Mouse (Mus musculus): ENCODE data around the gene Ap1b1.

The Ap1b1 gene

GRCm38 (mm10) chr11:4986695-4987486, at the start of gene Ap1b1:
Gene Ap1b1, plus strand, starts transcription at chr11:4986824.
- ATAC-seq (ENCODE audit: low TSS enrichment), result peak; percentile 75

- peak; percentile 26; the same call in 1 of the 2 replicates for ATAC-seq (ENCODE audit: low TSS enrichment)
Observed at GRCm38 (mm10) chr11:4946530-4946929, 40.1 kb upstream of the Ap1b1 start.

DNA sequence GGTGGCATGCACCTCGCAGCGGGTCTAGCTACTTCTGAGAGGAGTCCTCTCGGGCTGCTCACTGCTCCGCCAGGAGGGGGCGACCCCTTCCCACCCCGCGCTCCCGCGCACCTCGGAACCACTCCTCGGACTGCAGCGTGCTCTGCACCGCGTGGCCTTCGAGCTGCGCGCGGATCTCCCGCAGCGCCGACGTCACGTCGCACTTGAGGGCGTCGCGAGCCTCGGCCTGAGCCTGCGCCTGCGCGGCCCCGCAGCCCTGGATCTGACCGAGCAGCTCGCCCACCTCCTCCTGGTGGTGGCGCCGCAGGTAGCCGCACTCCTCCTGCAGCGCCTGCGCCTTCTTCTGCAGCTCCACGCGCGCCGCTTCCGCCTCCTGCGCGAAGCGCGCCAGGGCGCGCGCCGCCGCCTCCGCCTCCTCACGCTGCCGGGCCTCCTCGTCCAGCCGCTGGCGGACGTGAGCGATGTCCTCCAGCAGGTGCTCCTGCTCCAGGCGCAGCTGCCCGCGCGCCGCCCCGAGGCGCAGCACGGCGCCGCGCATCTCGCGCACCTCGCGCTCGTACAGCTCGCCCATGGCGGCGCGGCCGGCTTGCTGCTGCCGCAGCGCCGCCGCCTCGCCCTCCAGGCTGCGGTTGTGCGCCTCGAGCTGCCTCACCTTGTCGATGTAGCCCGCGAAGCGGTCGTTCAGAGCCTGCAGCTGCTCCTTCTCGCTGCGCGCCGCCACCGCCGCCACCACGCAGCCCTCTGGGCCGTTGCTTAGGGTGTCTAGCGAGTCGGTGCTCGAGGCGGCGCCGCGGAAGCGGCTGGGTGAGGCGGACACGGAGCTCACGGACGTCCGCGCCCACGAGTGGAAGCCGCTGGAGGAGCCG, 39.4 kb upstream of the Ap1b1 start:
- ATAC-seq (ENCODE audit: low TSS enrichment), result peak; percentile 81

DNA sequence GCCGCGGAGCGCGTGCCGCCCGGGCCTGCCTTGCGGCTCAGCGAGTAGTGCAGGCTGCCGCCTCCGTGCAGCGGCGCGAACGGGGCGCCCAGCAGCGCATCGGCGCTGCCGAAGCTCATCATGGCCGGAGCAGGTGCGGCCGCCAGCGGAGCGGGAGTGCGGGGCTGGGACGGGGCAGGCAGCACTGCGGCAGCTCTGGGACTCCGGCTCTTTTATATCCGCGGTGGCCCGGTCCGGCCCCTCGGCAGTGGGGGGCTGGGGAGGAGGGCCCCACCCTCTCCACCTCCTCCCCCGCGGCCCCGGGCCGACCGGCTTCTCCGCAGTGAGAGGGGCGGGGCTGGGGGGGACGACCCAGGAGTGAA, 38.8 kb upstream of the Ap1b1 start, which contains the start of gene Nefh:
Gene Nefh (minus strand): TSS at position 252 of the 362 bp plus-strand sequence.
- peak; percentile 4; the same call in 1 of the 2 replicates for ATAC-seq (ENCODE audit: low TSS enrichment)

- ATAC-seq (ENCODE audit: low TSS enrichment), result no peak
Observed at GRCm38 (mm10) chr11:4948792-4949191, 37.8 kb upstream of the Ap1b1 start.

- ATAC-seq (ENCODE audit: low TSS enrichment), result no peak
Observed at GRCm38 (mm10) chr11:4949256-4950044, 37.2 kb upstream of the Ap1b1 start.

- no peak for ATAC-seq (ENCODE audit: low TSS enrichment)
Observed at GRCm38 (mm10) chr11:4953401-4953800, 33.2 kb upstream of the Ap1b1 start.

DNA sequence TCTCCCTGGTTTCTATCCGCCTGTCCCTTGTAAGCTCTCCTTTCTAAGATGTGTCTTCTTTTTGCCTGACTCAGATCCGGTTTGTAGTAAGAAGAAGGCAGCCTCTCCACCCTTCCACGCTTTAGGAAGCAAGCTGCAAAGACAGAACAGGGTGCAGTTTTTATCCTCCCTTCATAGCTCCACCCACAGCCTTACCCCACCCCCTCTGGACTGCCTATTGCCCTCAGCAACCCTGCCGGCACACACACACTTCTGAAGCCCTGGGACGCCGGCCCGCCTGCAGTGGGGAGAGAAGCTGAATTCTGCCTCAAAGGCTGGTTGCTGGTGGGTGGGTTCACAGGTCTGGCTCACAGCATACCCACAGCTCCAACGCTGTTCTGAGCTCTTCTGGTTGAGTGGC, 32.7 kb upstream of the Ap1b1 start:
- ATAC-seq (ENCODE audit: low TSS enrichment), result peak; percentile 66

DNA sequence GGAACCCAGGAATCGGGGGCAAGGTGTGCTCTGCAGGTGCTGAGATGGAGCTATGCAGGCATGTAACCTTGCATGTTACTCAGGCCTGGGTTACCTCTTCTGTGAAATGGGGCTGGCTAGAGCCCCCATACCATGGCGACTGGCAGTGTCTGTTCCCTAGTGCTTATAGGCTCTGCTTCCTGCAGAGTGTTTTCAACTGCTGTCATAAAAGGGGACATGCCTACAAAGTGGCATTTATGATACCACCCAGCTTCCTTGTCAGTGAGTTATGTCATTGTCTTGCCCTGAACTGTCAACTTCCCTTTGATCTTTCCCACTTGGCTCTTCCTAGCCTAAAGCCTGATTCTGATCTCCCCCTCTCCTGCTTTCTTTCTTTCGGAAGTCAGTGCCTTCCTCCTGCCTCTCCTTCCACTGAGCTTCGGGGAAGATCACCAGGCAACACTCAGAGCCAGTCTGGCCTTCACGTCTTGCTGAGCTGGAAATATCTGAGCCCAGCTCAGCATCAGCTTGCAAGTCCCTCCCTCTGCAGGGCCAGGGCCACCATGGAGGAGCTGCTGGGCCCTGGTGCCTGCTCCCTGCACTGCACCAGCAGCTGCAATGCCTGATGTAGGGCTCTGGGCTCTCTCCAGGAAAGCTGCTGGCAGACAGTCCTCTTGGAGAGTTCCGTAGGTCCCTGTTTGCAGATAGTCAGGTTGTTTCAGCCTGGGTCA, 23.4 kb upstream of the Ap1b1 start:
- ATAC-seq (ENCODE audit: low TSS enrichment), result peak; percentile 36; the same call in 1 of the 2 replicates

DNA sequence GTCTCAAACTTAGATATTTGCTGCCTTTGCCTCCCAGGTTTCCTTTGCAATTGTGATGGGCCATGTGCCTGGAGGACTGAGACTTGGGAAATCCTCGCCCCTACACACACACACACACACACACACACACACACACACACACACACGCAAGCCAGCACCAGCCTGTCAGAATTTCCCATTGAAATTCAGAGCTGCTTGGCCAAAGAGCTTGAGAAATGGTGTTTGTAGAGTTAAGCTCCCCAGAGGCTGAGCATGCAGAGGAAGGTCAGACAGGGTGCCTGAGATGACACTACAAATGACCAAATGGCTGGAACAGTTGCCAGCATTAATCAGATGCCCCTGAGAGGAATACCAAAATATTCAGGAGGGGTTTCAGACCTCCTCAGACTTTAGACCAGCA, 20.3 kb upstream of the Ap1b1 start:
- ATAC-seq (ENCODE audit: low TSS enrichment), result no peak

DNA sequence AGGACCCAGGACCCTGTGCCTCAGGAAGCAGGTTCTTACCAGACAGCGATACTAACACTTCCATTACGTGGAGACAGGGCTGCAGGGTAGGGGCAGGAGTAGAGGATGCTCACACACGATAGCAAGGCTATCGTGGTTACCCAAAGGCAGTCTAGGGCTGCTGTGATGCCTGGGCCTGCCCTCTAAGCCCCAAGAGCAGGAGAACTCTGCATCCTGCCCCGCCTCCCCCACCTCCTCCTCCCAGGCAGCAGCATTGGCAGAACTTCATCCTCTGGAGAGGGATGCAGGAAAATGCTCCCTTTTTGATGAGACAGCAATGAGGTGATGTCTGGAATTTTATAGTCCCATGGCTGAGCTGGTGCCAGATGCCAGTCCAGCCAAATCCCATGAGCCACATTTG, 19.7 kb upstream of the Ap1b1 start:
- 0 out of 2 replicates have a peak, but pooled peaks have one; percentile 35 for ATAC-seq (ENCODE audit: low TSS enrichment)

GRCm38 (mm10) chr11:4967549-4967948, 19.1 kb upstream of the Ap1b1 start:
- ATAC-seq (ENCODE audit: low TSS enrichment), result no peak

DNA sequence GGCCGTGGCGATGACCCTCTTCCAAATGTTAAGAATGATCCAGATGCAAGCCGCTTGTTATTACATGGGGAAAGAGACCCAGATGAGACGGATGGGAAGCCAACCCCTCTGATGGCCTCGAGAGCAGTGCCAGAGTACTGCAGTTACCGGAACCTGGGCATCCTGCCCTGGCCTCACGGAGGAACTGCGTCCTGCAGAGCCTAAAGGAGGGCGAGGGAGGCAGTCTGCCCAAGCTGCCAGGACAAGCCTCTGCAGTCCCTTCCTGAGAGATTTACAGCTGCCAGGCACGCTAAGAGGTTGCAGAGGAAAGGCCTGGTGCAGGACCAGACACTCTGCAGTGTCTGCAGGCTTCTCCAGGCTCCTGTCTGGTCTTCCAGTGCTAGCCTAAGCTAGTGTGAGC, 18.2 kb upstream of the Ap1b1 start:
- no peak for ATAC-seq (ENCODE audit: low TSS enrichment)

DNA sequence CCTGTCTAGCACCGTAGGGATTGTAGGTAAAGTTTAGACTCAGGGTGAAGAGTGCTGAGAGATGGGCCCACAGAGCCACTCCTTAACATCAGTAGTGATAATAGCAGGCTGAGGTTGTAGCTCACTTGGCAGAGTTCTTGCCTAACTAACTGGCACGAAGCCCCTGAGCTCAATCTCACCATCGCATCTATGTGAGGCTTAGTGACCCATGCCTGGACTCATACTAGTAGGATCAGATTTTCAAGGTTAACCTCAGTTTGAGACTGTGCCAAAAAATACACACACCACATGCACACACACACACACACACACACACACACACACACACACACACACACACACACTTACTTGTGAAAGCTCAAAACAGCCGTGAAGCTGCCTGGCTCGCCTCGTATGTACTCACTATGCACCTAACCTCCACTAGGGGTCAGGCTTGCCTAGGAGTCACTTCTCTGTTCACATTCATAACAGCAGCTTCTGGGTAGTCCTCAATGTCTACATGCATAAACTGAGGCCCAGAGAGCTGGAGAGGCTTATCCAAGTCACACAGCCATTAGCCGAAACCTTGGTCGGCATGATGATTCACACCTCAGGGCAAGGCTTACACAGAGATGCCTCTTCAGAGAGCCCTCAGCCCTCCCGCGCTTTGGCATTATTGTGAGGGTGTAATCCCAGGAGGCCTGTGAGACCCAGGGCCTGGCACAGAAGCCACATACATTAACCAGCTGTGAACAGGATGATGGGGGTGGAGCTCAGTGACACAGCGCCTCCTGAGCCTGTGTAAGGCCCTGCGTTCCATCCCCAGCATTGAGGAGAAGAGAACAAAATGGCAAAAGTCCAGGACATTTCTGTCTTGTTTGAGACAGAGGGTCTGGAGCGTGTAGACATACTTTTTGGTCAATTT, 13.4 kb upstream of the Ap1b1 start:
- peak; percentile 89 for ATAC-seq (ENCODE audit: low TSS enrichment)

DNA sequence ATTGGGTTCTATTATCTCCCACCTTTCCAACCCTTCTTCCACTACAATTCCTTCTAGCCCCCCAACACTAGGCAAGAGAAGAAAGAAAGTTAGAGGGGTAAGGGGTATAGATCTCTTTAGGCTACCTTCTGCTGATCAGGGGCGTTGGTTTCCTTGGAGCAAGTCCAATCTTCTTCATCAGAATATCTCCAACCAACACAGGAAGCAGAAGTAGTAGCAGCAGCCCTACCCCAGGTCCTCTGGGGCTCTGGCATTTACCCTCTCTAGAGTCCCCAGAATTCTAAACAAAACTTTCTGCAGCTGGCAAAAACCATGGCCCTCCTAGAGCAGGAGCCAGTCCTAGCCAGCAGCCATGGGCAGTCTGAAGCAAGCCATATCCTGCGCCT, 12.8 kb upstream of the Ap1b1 start:
- ATAC-seq (ENCODE audit: low TSS enrichment), result no peak

- no peak for ATAC-seq (ENCODE audit: low TSS enrichment)
Observed at GRCm38 (mm10) chr11:4974376-4975122, 12.1 kb upstream of the Ap1b1 start.

GRCm38 (mm10) chr11:4975623-4976022, 11.0 kb upstream of the Ap1b1 start:
- 0 out of 2 replicates have a peak, but pooled peaks have one; percentile 54 for ATAC-seq (ENCODE audit: low TSS enrichment)

GRCm38 (mm10) chr11:4983010-4983409, 3.6 kb upstream of the Ap1b1 start:
- peak; percentile 28 for ATAC-seq (ENCODE audit: low TSS enrichment)

DNA sequence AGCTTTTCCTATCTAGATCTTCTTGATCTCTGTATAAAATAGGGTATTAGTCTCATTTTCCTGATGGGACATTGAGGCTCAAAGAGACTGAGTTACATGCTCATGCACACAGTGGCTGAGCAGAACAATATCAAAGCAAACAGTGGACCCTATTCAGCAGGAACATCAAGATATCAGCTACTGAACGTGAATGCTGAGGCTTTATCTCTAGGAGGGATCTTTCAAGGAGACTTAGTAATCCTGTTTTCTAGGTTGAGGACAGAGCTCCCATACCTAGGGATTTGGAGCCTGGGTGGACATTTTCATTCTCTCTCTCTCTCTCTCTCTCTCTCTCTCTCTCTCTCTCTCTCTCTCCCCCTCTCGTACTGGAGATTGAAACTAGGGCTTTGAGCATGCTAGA, 3.1 kb upstream of the Ap1b1 start:
- no peak for ATAC-seq (ENCODE audit: low TSS enrichment)
